Mouse (Mus musculus) cerebellum, adult (tissue): Measurements from ENCODE around the gene Rccd1.

Source experiments
- ATAC-seq: cut with Nextera tagmentation; 2 replicates; pipeline ENCODE4 v1.9.2; 2017; ENCODE audit warnings: mild to moderate bottlenecking, moderate library complexity, mixed read lengths; ENCODE audit not compliant: insufficient number of reproducible peaks, low FRiP score, low TSS enrichment

Gene Rccd1

GRCm38 (mm10) chr7:80317439-80318115 is 6.7 kb downstream of the Rccd1 start:
- ATAC-seq: no peak

- ATAC-seq: no peak
Observed at GRCm38 (mm10) chr7:80315733-80316132, 8.5 kb downstream of the Rccd1 start.

GRCm38 (mm10) chr7:80310771-80311170 is 13.5 kb downstream of the Rccd1 start:
- ATAC-seq: no peak

- no peak for ATAC-seq
Observed at GRCm38 (mm10) chr7:80307766-80308165, 16.5 kb downstream of the Rccd1 start.

GRCm38 (mm10) chr7:80301522-80301921 is 22.7 kb downstream of the Rccd1 start:
- no peak for ATAC-seq

- no peak for ATAC-seq
Observed at GRCm38 (mm10) chr7:80299568-80299967, 24.7 kb downstream of the Rccd1 start.

GRCm38 (mm10) chr7:80298754-80299153 is 25.5 kb downstream of the Rccd1 start:
- ATAC-seq: no peak

- ATAC-seq: no peak
Observed at GRCm38 (mm10) chr7:80297041-80297440, 27.2 kb downstream of the Rccd1 start.

GRCm38 (mm10) chr7:80296462-80296861 is 27.8 kb downstream of the Rccd1 start:
- ATAC-seq: no peak

- no peak for ATAC-seq
Observed at GRCm38 (mm10) chr7:80294764-80295648, 29.2 kb downstream of the Rccd1 start.

- ATAC-seq: peak; percentile 98
Observed at GRCm38 (mm10) chr7:80294062-80294763, 30.0 kb downstream of the Rccd1 start, which contains the start of gene Prc1. TSS of gene Prc1 (plus strand) at chr7:80294450.

- no peak for ATAC-seq
Observed at GRCm38 (mm10) chr7:80287736-80288135, 36.5 kb downstream of the Rccd1 start.

GRCm38 (mm10) chr7:80285725-80286124 is 38.5 kb downstream of the Rccd1 start:
- no peak for ATAC-seq

- no peak for ATAC-seq
Observed at GRCm38 (mm10) chr7:80284391-80284790, 39.9 kb downstream of the Rccd1 start.

GRCm38 (mm10) chr7:80283226-80283918 is 40.9 kb downstream of the Rccd1 start:
- ATAC-seq: no peak

- no peak for ATAC-seq
Observed at GRCm38 (mm10) chr7:80281646-80282045, 42.6 kb downstream of the Rccd1 start.

GRCm38 (mm10) chr7:80280998-80281397 is 43.3 kb downstream of the Rccd1 start:
- no peak for ATAC-seq

GRCm38 (mm10) chr7:80280032-80280431 is 44.2 kb downstream of the Rccd1 start:
- no peak for ATAC-seq

- ATAC-seq: no peak
Observed at GRCm38 (mm10) chr7:80276374-80276773, 47.9 kb downstream of the Rccd1 start.

GRCm38 (mm10) chr7:80273456-80273855 is 50.8 kb downstream of the Rccd1 start:
- ATAC-seq: no peak
